In genomic region chr5:124902195-124902594, GRCm38 (mm10) we compare ENCODE assay signal across 15 mouse cellular contexts. TPM values are rescaled to one million over a fixed set of nuclear protein-coding genes. Genes with fewer than 3 reads are reported as not detected.
DNase-seq lines count a peak whose midpoint lies in the region; ATAC-seq lines count a peak whose summit lies in the region.
"Had no signal": no experiment of that assay in that cellular context is flagged by ENCODE, and none has a peak within 500 bp of the region (broad histone marks: within the 10 kb centered on the region; RNA-seq: fewer than 3 reads in every experiment).

No protein-coding gene starts in this region.

- DNase-seq in cerebellum, postnatal 36 days: peak; percentile 33
- no peak for DNase-seq in cerebellum, adult 11 months
- DNase-seq in hindbrain, embryonic 10.5 days (ENCODE audit: low spot score): no peak
- no peak for DNase-seq in midbrain, embryonic 14.5 days
- DNase-seq in midbrain, embryonic 10.5 days (ENCODE audit: low spot score): no peak
- no peak for DNase-seq in lung, postnatal 25 days (ENCODE audit: low spot score)
- DNase-seq: gastrocnemius, postnatal 36 days; liver, postnatal 0 days had no signal

- no peak for ATAC-seq in hindbrain, embryonic 16.5 days
- ATAC-seq in midbrain, embryonic 14.5 days (ENCODE audit: low FRiP score, low TSS enrichment): no peak
- ATAC-seq in forebrain, embryonic 16.5 days: peak; percentile 58; the same call in 1 of the 2 replicates
- ATAC-seq: intestine, postnatal 0 days; liver, postnatal 0 days had no signal

- no peaks in the 10 kb centered on the region for H3K9me3 ChIP-seq in hindbrain, embryonic 16.5 days (ENCODE audit: control insufficient read depth, low read length)
- no peaks in the 10 kb centered on the region for H3K9me3 ChIP-seq in hindbrain, embryonic 10.5 days
- no peaks in the 10 kb centered on the region for H3K9me3 ChIP-seq in midbrain, embryonic 14.5 days (ENCODE audit: control insufficient read depth, low read length)
- no peaks in the 10 kb centered on the region for H3K9me3 ChIP-seq in midbrain, embryonic 10.5 days (replicated peaks)
- no peaks in the 10 kb centered on the region for H3K9me3 ChIP-seq in forebrain, embryonic 16.5 days (ENCODE audit: control insufficient read depth, low read length)
- H3K9me3 ChIP-seq: limb, embryonic 12.5 days; midbrain, embryonic 12.5 days had no signal

- no peaks in the 10 kb centered on the region for H3K27me3 ChIP-seq in hindbrain, embryonic 16.5 days (replicated peaks; ENCODE audit: control insufficient read depth, insufficient read depth, low read length)
- H3K27me3 ChIP-seq in hindbrain, embryonic 10.5 days (ENCODE audit: insufficient read depth, poor library complexity, severe bottlenecking): no peaks in the 10 kb centered on the region
- H3K27me3 ChIP-seq in midbrain, embryonic 14.5 days (ENCODE audit: control insufficient read depth, insufficient read depth, low read length): no peaks in the 10 kb centered on the region
- H3K27me3 ChIP-seq in midbrain, embryonic 10.5 days (ENCODE audit: low read depth, poor library complexity, severe bottlenecking): no peaks in the 10 kb centered on the region
- no peaks in the 10 kb centered on the region for H3K27me3 ChIP-seq in forebrain, embryonic 16.5 days (replicated peaks; ENCODE audit: control insufficient read depth, insufficient read depth, low read length)
- H3K27me3 ChIP-seq: limb, embryonic 12.5 days; midbrain, embryonic 12.5 days had no signal

- peak overlapping the region; percentile 67 for H3K27ac ChIP-seq in hindbrain, embryonic 16.5 days (ENCODE audit: low read depth, low read length)
- H3K27ac ChIP-seq in hindbrain, embryonic 10.5 days: no peak overlapping the region
- H3K27ac ChIP-seq in midbrain, embryonic 14.5 days (replicated peaks; ENCODE audit: low read depth, low read length): 0 out of 2 replicates have a peak overlapping the region, but pooled peaks have one; percentile 5
- no peak overlapping the region for H3K27ac ChIP-seq in midbrain, embryonic 10.5 days (replicated peaks)
- no peak overlapping the region for H3K27ac ChIP-seq in forebrain, embryonic 16.5 days (ENCODE audit: low read length)
- H3K27ac ChIP-seq: kidney, postnatal 0 days; limb, embryonic 12.5 days; midbrain, embryonic 12.5 days had no signal

- H3K36me3 ChIP-seq in hindbrain, embryonic 16.5 days (ENCODE audit: control insufficient read depth, insufficient read depth, low read length): no peaks in the 10 kb centered on the region
- H3K36me3 ChIP-seq in hindbrain, embryonic 10.5 days: no peaks in the 10 kb centered on the region
- H3K36me3 ChIP-seq in midbrain, embryonic 14.5 days (ENCODE audit: control insufficient read depth, insufficient read depth, low read length): no peaks in the 10 kb centered on the region
- no peaks in the 10 kb centered on the region for H3K36me3 ChIP-seq in midbrain, embryonic 10.5 days
- no peaks in the 10 kb centered on the region for H3K36me3 ChIP-seq in forebrain, embryonic 16.5 days (ENCODE audit: control insufficient read depth, insufficient read depth)
- H3K36me3 ChIP-seq: limb, embryonic 12.5 days; midbrain, embryonic 12.5 days had no signal

- no peak overlapping the region for H3K4me3 ChIP-seq in hindbrain, embryonic 16.5 days (ENCODE audit: low read length)
- no peak overlapping the region for H3K4me3 ChIP-seq in hindbrain, embryonic 10.5 days
- no peak overlapping the region for H3K4me3 ChIP-seq in midbrain, embryonic 14.5 days (replicated peaks; ENCODE audit: low read depth, low read length)
- H3K4me3 ChIP-seq in midbrain, embryonic 10.5 days: no peak overlapping the region
- H3K4me3 ChIP-seq in forebrain, embryonic 16.5 days (replicated peaks; ENCODE audit: low read length): no peak overlapping the region
- H3K4me3 ChIP-seq: limb, embryonic 12.5 days; midbrain, embryonic 12.5 days had no signal

- H3K4me1 ChIP-seq in hindbrain, embryonic 16.5 days (ENCODE audit: control insufficient read depth, insufficient read depth, low read depth, low read length): peaks cover 12% of the 10 kb centered on the region
- H3K4me1 ChIP-seq in hindbrain, embryonic 10.5 days (replicated peaks): peaks cover 7% of the 10 kb centered on the region
- peaks cover 6% of the 10 kb centered on the region; the same call in 1 of the 2 replicates for H3K4me1 ChIP-seq in midbrain, embryonic 14.5 days (ENCODE audit: control insufficient read depth, insufficient read depth, low read length)
- H3K4me1 ChIP-seq in midbrain, embryonic 10.5 days: peaks cover 8% of the 10 kb centered on the region
- H3K4me1 ChIP-seq in forebrain, embryonic 16.5 days (replicated peaks; ENCODE audit: control insufficient read depth, insufficient read depth, low read length): peaks cover 20% of the 10 kb centered on the region

- H3K9ac ChIP-seq in hindbrain, embryonic 16.5 days (ENCODE audit: low read depth, low read length): no peak overlapping the region
- H3K9ac ChIP-seq in midbrain, embryonic 14.5 days (replicated peaks; ENCODE audit: low read length): no peak overlapping the region
- H3K9ac ChIP-seq in forebrain, embryonic 16.5 days (replicated peaks; ENCODE audit: low read depth, low read length): no peak overlapping the region
- H3K9ac ChIP-seq: limb, embryonic 12.5 days; liver, postnatal 0 days; midbrain, embryonic 12.5 days had no signal

- 70% methylated on average over 10 of the region's 10 CpGs for WGBS in hindbrain, embryonic 16.5 days
- 88% methylated on average over 10 of the region's 10 CpGs for WGBS in hindbrain, embryonic 10.5 days
- 90% methylated on average over 10 of the region's 10 CpGs for WGBS in midbrain, embryonic 14.5 days
- WGBS in midbrain, embryonic 10.5 days: 84% methylated on average over 10 of the region's 10 CpGs
- WGBS in forebrain, embryonic 16.5 days: 70% methylated on average over 10 of the region's 10 CpGs

- no peak overlapping the region for H3K4me2 ChIP-seq in hindbrain, embryonic 16.5 days (ENCODE audit: low read length)
- no peak overlapping the region for H3K4me2 ChIP-seq in midbrain, embryonic 14.5 days (ENCODE audit: low read length)
- H3K4me2 ChIP-seq in forebrain, embryonic 16.5 days (ENCODE audit: low read length): no peak overlapping the region
- H3K4me2 ChIP-seq: heart, embryonic 11.5 days; limb, embryonic 12.5 days; midbrain, embryonic 12.5 days had no signal

RNA-seq across cellular contexts. Expression of gene Zfp664, which starts 39.7 kb away (rescaled TPM):
- polyA plus RNA-seq in hindbrain, embryonic 16.5 days (2015; fragmentation: Nextera tagmentation; extraction: Ambion mirVana): 75.7 and 77.1 TPM in 2 replicates
- 147 and 161 TPM in 2 replicates for polyA plus RNA-seq in hindbrain, embryonic 10.5 days (2016; fragmentation: Nextera tagmentation; extraction: Ambion mirVana)
- polyA plus RNA-seq in midbrain, embryonic 14.5 days (2014; fragmentation: Nextera tagmentation; extraction: Ambion mirVana): 87.3 and 107 TPM in 2 replicates
- 155 and 159 TPM in 2 replicates for polyA plus RNA-seq in midbrain, embryonic 10.5 days (2016; fragmentation: Nextera tagmentation; extraction: Ambion mirVana)
- polyA plus RNA-seq in forebrain, embryonic 16.5 days (2015; fragmentation: Nextera tagmentation; extraction: Ambion mirVana): 92.7 and 94.8 TPM in 2 replicates

RNA-seq across cellular contexts. Expression of gene Ccdc92, which starts 40.0 kb away (rescaled TPM):
- 47.0 and 51.3 TPM in 2 replicates for polyA plus RNA-seq in hindbrain, embryonic 16.5 days (2015; fragmentation: Nextera tagmentation; extraction: Ambion mirVana)
- polyA plus RNA-seq in hindbrain, embryonic 10.5 days (2016; fragmentation: Nextera tagmentation; extraction: Ambion mirVana): 15.0 and 20.3 TPM in 2 replicates
- 38.7 and 40.2 TPM in 2 replicates for polyA plus RNA-seq in midbrain, embryonic 14.5 days (2014; fragmentation: Nextera tagmentation; extraction: Ambion mirVana)
- 12.1 and 13.8 TPM in 2 replicates for polyA plus RNA-seq in midbrain, embryonic 10.5 days (2016; fragmentation: Nextera tagmentation; extraction: Ambion mirVana)
- 33.1 and 35.0 TPM in 2 replicates for polyA plus RNA-seq in forebrain, embryonic 16.5 days (2015; fragmentation: Nextera tagmentation; extraction: Ambion mirVana)

Comparison
In these comparisons a context has a peak if more than half of its experiments do, and no peak if none do; other contexts are left out.
1. DNase-seq: peak in cerebellum, postnatal 36 days (2 of 2); none in cerebellum, adult 11 months (single experiment), hindbrain, embryonic 10.5 days (single experiment), midbrain, embryonic 14.5 days (single experiment), midbrain, embryonic 10.5 days (single experiment) and lung, postnatal 25 days (single experiment).
2. H3K27ac ChIP-seq: peak in hindbrain, embryonic 16.5 days (single experiment) and midbrain, embryonic 14.5 days (single experiment); none in hindbrain, embryonic 10.5 days (single experiment), midbrain, embryonic 10.5 days (single experiment) and forebrain, embryonic 16.5 days (single experiment).